Mouse (Mus musculus) bone marrow, adult 2 months (tissue): ENCODE measurements around the gene Uso1.

Experiments
- CTCF ChIP-seq: fragments of 200-500 bp; IDR thresholded peaks from 2 replicates; pipeline ENCODE4 v1.5.1; 2011; ENCODE audit warnings: low read length, control low read depth; ENCODE audit not compliant: control insufficient read depth, insufficient read depth
- POLR2A ChIP-seq: fragments of 200-500 bp; IDR thresholded peaks from 2 replicates; pipeline ENCODE4 v1.6.1; 2011; ENCODE audit warnings: low read depth, mild to moderate bottlenecking, control low read depth, low read length, borderline replicate concordance; ENCODE audit not compliant: control insufficient read depth

- TF ChIP-seq CTCF (no peak), POLR2A (no peak)
Measured at GRCm38 (mm10) chr5:92141696-92142095, 4.0 kb downstream of the Uso1 start.
